Mouse (Mus musculus) testis, adult 2 months (tissue): ENCODE results near the gene 4931409K22Rik.

ENCODE experiments used
- CTCF ChIP-seq: fragments of 200-500 bp; IDR thresholded peaks from 2 replicates; pipeline ENCODE4 v1.5.1; 2012; ENCODE audit warnings: low read depth, mild to moderate bottlenecking, inconsistent platforms, low read length, moderate library complexity; ENCODE audit not compliant: control insufficient read depth, insufficient read depth, insufficient replicate concordance
- POLR2A ChIP-seq: fragments of 200-500 bp; IDR thresholded peaks from 2 replicates; pipeline ENCODE4 v1.6.1; 2012; ENCODE audit warnings: low read depth, mild to moderate bottlenecking, inconsistent platforms, low read length, moderate library complexity; ENCODE audit not compliant: control insufficient read depth

DNA sequence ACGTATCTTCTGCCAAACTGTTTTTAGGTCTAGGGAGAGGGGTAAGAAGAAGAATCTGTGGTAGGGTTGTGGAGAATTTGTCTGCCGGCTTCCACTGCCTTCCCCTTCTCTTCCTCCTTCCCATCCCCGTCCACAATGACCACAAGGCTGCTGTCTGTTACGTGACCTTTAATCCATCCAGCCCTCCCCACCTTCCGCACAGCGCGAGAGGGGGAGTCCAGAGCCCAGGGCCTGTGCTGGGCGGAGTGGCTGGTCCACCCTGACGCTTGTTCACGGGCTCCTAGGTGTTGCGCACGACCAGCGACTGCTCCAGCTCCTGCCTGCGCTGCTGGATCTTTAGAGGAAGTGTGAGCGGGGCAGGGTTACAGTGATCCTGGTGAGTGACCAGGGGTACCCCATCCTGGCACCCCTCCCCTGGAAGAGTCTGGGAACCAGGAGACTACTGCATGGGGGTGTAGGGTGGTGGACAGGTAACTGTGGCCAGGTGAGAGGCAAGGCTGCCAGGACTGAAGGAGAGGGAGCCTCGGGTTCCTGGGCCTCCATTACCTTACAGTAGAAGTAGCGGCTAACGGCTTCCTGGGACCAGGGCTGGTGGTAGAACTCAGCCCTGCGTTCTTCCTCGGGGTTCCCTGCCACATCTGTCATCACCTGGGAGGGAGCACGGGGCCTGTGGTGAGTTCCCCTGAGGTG is 36.0 kb upstream of the 4931409K22Rik start:
- TF ChIP-seq CTCF = no peak
- no peak for TF ChIP-seq POLR2A
